Mouse (Mus musculus): ENCODE measurements around the gene Dzank1.

DNA sequence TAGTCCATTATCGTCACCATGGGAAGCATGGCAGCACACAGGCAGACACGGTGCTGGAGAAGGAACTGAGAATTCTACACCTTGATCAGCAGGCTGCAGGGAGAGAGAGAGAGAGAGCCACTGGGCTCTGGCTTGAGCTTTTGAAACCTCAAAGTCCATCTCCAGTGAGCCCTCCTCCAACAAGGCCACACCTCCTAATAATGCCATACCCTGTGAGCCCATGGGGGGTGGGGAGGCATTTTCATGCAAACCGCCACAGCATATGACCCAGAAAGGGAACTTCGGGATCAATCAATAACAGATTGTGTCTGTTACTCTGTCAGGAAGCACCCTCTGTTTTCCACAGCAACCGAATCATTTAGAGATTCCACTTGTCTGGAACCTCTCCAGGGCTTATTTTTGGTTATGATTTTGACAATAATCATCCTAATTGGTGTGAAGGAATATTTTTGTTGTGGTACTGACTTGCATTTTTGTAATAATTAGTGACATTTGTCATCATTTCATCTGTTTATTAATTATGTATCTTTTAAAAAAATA is 95.9 kb downstream of the Dzank1 start:
- no peak for TF ChIP-seq CTCF (IDR thresholded peaks at IDR 0.05; ENCODE audit: control insufficient read depth, insufficient read depth, insufficient read length)
- no peak for TF ChIP-seq MYOD1 (IDR thresholded peaks at IDR 0.05; ENCODE audit: control insufficient read depth, insufficient read length, low read depth)
- no peak for TF ChIP-seq CEBPB (IDR thresholded peaks at IDR 0.05; ENCODE audit: low read depth)
- TF ChIP-seq MYOG (IDR thresholded peaks at IDR 0.05; ENCODE audit: control insufficient read depth, extremely low read depth, insufficient read length), result no peak
- no peak for TF ChIP-seq USF1 (IDR thresholded peaks at IDR 0.05; ENCODE audit: low read depth)

All from C2C12 (cell line).